Mouse (Mus musculus) left cerebral cortex, adult 8-10 months (tissue): Measurements from ENCODE around the gene Ncbp2. TPM values are rescaled to one million over a fixed set of nuclear protein-coding genes. Genes with fewer than 3 reads are reported as not detected.
"Not testable (repeated sequence)": the region's sequence is repeated elsewhere in the genome, so short reads cannot be mapped to it uniquely, and the experiment has no call there.

ENCODE experiments used
- DNase-seq, 2 experiments: peaks; one replicate each; pipeline ENCODE4 v3.0.0; 2022; ENCODE audit warnings: low spot score in 2 of 2
- total RNA-seq, 4 experiments: library from RNA; stranded (reverse); gene quantifications; 2 replicates each; pipeline ENCODE4 v1.2.4; 2022

Gene Ncbp2
- total RNA-seq, 4 experiments from 2014 or later, result 44.4 to 48.0 (median 46.2) TPM

DNA sequence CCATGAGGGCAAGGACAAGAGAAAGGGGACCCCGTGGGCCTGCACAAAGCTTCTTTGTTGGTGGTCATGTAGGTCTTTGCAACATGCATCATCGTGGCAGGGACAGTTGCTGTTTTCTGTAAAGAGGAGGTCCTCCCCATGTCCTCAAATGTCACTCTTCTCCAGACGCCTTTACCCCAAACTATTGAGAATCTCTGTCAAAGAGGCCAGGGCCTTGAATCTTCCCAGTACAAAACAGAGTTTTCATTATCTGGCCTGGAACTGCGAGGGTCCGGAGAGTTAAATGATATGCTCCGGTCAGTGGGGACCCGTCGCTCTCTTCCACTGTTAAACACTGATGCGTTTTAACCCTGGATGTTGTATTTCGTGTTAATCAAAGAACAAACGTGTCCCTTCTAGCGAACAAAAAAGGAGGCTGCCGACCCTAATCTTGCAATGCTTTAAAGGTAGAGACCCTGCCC, 13.7 kb upstream of the Ncbp2 start:
- no peak for DNase-seq

- peak in 1 of 2 experiments; percentile 44 for DNase-seq
Measured at GRCm38 (mm10) chr16:31935091-31935979, 13.0 kb upstream of the Ncbp2 start.

- no peak for DNase-seq
Measured at GRCm38 (mm10) chr16:31936568-31936967, 11.7 kb upstream of the Ncbp2 start.

- no peak for DNase-seq
Measured at GRCm38 (mm10) chr16:31938856-31939255, 9.5 kb upstream of the Ncbp2 start.

GRCm38 (mm10) chr16:31940586-31940985, 7.7 kb upstream of the Ncbp2 start:
- no peak for DNase-seq

- DNase-seq, result peak; percentile 67 to 68
Measured at GRCm38 (mm10) chr16:31943980-31944379, 4.3 kb upstream of the Ncbp2 start.

GRCm38 (mm10) chr16:31944698-31945255, 3.5 kb upstream of the Ncbp2 start:
- no peak for DNase-seq

DNA sequence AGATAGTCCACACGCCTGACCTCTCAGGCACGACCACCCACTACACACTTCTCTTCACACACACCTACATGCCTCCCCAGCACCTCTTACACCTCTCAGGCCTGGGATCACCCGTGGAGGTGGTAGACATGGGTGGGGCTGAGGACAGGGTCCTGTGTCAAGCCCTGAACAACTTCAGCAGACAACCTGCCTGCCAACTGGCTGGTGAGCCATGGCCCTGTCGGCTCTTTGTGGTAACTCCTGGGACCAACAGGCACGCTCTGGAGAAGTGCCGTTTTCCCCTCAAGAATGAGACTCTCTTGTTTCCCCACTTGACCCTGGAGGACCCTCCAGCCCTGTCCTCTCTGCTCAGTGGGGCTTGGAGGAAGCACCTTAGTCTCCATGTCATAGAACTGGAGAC, 2.9 kb upstream of the Ncbp2 start:
- no peak for DNase-seq

- not testable (repeated sequence) for DNase-seq
Measured at GRCm38 (mm10) chr16:31945986-31946385, 2.3 kb upstream of the Ncbp2 start.

DNA sequence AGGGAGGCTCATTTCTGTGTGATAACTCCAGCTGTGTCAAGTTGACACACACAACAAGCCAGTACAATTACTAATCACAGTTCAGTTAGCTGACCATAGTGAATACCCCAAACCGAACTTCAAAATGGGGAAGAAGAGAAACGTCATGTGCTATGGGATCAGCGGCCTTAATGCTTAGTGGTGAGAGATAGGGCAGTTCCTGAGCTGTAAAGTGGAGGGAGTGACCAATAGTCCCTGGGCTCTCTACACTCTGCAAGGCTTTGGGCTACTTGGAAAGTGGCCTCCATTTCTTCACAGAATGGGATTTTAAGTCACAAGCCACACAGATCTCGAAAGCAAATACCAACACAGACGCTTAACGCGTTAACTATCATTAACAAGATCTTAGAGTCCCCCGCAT, 980 bp upstream of the Ncbp2 start:
- DNase-seq, result no peak

DNA sequence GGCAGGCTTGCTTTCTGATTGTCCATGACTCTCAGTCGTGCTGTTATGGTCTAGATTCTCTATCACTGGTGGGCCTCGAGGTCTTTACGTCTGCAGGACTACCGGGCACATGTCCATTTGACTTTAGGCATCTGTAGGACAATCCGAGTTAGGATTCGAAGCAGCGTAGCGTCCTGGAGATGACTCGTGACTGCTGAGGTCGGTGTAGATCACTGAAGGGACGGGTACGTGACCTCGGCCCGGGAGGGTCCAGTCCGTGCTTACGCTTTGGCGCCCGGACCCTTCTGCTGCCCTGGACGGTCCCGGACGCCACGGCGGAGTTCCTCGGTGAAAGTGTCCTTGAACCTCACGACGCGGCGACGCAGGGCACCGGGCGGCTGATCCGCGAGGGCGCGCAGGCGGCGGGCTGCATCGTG, 404 bp upstream of the Ncbp2 start:
- peak in 1 of 2 experiments; percentile 45 for DNase-seq

- DNase-seq, result no peak
Measured at GRCm38 (mm10) chr16:31963224-31963623, 14.9 kb downstream of the Ncbp2 start.

DNA sequence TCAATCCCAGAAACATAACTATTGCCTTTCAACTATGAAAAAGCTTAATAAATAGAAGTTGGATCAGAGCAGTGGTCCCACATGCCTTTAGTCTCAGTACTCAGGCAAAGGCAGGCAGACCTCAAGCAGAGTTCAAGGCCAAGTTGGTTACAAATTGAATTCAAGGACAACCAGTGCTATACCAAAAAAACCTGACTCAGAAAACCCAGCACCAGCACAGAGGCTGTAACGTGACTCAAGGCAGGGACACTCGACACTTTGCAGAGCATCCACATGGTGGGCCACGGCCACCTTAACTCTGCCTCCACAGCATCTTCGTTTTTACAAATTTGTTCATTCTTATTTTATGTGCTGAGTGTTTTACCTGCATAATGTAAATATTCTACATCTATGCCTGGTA, 26.9 kb downstream of the Ncbp2 start:
- DNase-seq, result no peak

- no peak for DNase-seq
Measured at GRCm38 (mm10) chr16:31979501-31979900, 31.2 kb downstream of the Ncbp2 start.

DNA sequence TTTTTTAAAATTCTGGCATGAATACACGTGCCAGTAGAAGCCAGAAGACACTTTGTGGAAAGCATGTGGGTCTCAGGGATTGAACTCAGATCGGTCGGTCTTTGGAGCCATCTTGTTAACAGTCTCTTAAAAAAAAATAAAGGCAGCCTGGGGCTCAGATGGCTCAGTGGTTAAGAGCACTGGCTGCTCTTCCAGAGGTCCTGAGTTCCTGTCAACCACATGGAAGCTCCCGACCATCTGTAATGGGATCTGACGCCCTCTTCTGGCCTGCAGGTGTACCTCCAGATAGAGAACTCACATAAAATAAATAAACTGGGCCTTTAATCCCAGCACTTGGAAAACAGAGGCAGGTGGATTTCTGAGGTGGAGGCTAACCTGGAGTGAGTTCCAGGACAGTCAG, 32.6 kb downstream of the Ncbp2 start:
- DNase-seq, result no peak

GRCm38 (mm10) chr16:31992039-31992438, 43.7 kb downstream of the Ncbp2 start:
- DNase-seq, result no peak

DNA sequence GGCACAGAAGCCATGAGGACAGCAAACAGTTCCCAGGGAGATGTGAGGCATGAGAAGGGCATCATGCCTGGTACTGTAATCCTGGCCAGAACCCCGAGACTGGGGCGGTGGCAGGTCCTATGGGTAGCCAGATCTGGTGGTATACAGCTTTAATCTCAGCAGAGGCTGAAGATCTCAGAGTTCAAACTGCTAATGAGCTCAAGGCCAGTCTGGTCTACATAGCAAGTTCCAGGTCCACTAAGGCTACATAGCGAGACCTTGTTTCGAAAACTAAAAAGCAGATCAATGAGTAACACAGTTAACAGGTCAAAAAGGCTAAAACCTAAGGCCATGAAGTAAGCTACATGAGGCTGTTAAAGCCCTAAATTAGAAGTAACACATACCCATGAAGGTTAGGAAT, 44.9 kb downstream of the Ncbp2 start:
- DNase-seq, result no peak

DNA sequence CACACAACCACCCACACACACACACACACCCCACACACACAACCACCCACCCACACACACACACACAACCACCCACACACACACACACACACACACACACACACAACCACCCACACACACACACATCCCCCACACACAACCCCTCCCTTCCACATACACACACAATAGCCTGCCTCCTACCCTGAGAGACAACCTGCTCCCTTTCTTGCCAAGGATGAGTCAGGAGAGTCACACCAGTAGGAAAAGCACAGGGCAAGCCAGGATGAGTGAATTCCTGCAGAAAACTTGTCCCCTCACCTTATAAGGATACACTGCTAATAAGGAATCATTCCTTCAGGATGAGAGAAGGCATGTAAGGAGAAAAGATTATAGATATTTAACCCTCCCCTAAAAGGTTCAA, 45.6 kb downstream of the Ncbp2 start:
- DNase-seq, result no peak

DNA sequence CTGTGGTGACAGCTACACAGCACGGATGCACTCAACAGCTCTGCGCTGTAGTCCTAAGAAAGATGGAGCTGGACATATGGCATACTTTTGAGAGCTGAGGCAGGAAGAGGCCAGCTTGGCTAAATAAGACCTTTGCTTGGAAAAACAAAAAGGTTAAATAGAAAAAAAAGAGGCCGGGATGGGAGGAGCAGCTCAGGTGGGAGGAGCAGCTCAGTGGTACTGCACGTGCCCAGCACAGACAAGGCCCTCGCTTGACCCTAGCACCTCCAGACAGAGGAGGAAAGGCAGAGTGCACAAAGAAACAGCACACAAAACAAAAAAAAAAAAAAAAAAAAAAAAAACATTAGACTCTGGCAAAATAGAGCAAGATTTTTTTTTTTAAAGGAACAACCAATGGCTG, 48.1 kb downstream of the Ncbp2 start:
- no peak for DNase-seq

DNA sequence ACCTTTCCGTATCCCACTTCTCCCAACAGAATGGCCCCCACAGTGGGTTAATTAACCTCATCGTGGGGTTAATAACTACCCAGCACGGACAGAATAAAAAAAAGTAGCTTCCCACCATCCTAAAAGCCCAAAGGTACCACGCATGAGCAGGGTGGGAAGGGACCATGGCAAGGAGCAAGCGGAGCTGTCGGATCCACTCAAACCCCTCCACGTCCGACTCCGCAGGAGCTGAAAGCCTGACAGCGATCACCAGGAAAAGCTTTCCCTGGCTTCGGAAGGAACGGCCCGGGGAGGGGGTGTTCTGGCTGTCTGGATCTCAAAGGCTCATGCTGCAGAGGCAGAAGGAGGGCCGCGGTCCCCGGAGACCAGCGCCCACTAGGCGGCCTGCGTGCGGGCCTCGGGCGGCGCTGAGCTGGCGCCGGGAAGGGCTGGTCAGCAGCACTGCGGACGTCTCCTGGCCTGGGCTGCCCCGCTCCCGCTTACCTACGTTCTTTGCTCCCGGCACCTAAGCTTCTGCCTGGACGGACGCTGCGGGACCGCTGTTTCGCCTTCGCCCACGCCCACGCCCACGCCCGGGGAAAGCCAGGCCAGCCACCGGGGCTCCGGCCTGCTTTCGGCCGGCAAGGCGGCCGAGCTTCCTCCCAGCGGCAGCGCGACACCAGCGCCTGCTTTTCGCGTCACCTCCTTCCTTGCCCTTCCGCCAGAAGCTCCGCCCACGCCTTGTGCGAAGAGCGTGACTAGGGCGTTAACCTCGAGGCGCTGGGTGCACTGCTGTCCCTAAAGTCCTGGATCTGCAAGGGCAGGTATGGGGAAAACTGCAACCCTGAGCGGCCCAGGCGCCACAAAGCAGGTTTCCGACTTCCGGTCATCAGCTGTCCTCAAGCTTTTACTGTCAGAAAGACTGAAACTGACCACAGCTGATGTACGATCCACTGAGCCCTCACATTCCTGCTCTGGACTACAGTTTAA, 54.5 kb downstream of the Ncbp2 start, which contains the start of gene Senp5:
Senp5 (minus strand) TSS at position 779 of the 969 bp plus-strand sequence.
- peak; percentile 77 to 87 for DNase-seq

GRCm38 (mm10) chr16:32004731-32005130, 56.4 kb downstream of the Ncbp2 start:
- DNase-seq, result no peak
